Mouse (Mus musculus): ENCODE results near the gene Fam172a. TPM values are rescaled to one million over a fixed set of nuclear protein-coding genes. Genes with fewer than 3 reads are reported as not detected.
"Not testable (repeated sequence)": the region's sequence is repeated elsewhere in the genome, so short reads cannot be mapped to it uniquely, and the experiment has no call there.

Fam172a gene
- 10 to 100 TPM; 10.4 to 11.7 (median 11.0) TPM for total RNA-seq (2022)

GRCm38 (mm10) chr13:77701733-77702132, at the start of gene Fam172a:
TSS of gene Fam172a (plus strand) at chr13:77702033.
- DNase-seq (ENCODE audit: low spot score): not testable (repeated sequence)

DNA sequence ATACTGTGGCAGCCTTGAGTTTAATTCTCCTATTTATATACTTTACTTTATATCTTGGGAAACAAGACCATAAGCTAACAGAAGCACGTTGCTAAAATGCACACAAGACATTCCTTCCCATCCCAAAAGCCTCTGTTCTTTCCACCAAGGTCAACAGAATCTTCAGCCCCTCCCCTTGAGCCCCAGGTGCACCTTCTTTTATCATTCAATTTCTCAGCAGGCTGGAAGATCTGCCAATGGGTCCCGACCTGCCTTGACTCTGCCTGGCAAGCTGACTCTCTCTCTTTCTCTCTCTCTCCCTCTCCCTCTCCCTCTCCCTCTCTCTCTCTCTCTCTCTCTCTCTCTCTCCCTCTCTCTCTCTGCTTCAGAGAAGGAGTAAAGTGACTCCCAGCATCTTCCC, 13.2 kb upstream of the Fam172a start:
- DNase-seq (ENCODE audit: low spot score): no peak

- DNase-seq (ENCODE audit: low spot score): peak; percentile 93
These were observed 6.7 kb downstream of the Fam172a start for GRCm38 (mm10) chr13:77708514-77709013.

DNA sequence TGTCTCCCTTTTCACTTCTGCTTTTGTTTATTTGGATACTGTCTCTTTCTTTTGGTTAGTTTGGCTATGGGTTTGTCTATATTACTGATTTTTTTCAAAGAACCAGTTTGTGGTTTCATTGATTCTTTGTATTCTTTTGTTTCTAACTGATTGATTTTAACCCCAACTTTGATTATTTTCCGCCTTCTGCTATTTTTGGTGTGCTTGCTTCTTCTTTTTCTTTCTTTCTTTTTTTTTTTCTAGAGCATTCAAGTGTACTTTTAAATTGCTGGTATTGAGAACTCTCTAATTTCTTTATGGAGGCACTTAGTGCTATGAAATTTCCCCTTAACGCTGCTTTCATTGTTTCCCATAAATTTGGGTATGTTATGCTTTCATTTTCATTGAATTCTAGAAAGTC, 15.7 kb downstream of the Fam172a start:
- no peak for DNase-seq (ENCODE audit: low spot score)

DNA sequence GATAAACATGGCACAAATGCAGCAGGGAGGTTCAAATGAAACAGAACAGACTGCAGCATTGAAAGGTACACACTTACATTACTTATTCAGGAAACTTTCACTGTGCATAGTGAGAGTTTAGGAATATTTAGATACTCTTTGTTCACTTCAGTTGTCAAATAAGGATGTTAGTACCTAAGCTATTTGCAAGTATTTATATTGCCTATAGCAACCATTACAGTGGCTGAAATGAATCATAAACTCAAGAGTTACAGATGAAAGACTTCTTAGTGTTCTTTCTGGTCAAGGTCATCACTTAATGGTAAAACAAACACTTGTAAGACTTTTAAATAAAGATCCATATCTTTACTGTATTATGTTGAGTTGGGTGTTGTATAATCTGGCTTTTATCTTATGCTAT, 41.0 kb downstream of the Fam172a start:
- no peak for DNase-seq (ENCODE audit: low spot score)

- DNase-seq (ENCODE audit: low spot score): no peak
These were observed 75.8 kb downstream of the Fam172a start for GRCm38 (mm10) chr13:77777606-77778005.

- not testable (repeated sequence) for DNase-seq (ENCODE audit: low spot score)
These were observed 105.5 kb downstream of the Fam172a start for GRCm38 (mm10) chr13:77807341-77807740.

DNA sequence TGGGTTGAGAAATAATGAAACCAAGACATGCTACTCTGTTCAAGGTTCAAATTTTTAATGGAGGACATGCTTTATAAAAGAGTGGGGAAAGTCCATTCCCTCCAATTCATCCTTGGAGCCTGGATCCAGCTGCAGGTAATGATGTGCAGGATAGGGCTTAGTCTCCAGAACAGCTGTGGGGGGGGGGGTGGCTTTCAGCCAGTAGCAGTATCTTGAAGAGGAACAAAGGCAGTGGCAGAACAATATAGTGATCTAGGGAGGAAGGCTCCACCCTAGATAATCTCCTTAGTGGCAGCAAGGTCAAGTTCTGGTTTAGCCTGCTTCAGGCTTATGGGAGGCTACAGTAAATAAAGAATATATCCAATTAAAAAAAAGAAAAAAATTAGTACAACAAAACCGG, 108.6 kb downstream of the Fam172a start:
- no peak for DNase-seq (ENCODE audit: low spot score)

DNA sequence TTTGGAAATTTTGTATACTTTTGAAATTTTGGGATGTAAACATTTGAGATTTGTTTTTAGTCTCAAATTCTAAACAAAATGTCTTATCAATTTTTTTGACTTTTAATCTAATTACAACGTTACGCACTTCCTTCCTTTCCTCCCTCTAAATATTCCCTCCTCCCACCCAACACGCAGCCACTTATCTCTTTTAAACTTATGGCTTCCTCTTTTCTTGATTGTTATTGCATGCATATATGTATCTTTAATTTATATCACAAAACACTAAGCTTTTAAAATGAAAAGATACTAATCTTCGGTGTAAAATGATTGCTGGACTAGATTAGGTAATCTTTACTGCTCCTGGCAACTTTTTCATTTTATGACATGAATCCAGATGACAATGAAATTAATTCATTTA, 124.3 kb downstream of the Fam172a start:
- DNase-seq (ENCODE audit: low spot score): no peak

DNA sequence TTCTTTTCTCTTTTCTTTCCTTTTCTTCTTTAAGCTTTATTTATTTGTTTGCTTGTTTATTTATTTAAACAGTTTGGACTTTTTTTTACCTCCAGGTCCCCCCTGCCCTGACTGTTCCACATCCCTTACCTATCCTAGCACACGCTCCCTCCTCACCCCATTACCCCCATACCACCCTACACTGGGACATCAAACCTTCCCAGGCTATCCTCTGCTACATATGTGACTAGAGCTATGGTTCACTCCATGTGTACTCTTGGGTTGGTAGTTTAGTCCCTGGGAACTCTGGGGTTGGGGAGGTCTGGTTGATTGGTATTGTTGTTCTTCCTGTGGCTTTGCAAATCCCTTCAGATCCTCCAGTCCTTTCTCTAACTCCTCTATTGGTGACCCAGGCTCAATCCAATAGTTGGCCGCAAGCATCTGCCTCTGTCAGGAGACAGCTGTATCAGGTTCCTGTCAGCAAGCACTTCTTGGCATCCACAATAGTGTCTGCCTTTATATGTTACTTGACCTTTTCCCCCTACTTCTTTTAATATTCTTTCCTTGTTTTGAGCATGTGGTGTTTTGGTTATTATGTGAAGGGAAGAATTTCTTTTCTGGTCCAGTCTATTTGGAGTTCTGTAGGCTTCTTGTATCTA, 141.3 kb downstream of the Fam172a start:
- no peak for DNase-seq (ENCODE audit: low spot score)

DNA sequence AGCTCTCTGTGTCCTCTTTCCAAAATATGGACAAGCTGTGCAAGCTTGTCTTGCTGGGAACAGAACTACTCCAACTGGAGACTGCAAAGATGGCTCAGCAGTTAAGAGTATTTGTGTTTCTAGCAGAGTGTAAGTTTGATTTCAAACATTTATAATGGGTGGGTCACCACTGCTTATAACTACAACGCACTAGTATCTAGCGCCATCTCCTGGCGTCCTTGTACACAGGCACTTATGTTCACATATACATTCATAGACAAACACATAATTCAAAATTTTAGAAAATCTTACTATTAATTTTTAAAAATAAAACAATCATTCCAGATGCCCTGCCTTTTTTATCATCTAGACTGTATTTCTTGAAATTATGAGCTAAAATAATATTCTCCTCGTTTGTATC, 147.0 kb downstream of the Fam172a start:
- DNase-seq (ENCODE audit: low spot score): no peak

GRCm38 (mm10) chr13:77864804-77865203, 163.0 kb downstream of the Fam172a start:
- DNase-seq (ENCODE audit: low spot score): peak; percentile 2

DNA sequence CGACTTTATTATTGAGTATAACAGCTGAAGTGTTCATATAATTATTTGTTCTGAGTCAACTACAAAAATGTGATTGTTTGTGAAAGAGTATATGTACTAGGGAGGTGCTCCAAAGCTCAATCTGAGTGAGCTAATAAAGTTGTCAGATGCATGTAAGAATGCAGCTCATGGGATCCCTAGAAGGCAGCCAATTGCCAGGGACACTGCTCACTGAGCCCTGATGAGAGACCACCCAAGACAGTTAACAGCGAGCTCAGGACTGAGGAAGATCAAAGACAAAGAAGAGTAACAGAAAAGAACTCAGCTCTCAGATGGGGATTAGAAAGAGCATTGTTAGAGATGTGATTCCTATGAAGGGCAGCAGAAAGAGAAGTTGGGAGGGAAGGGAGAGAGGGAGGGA, 166.5 kb downstream of the Fam172a start:
- DNase-seq (ENCODE audit: low spot score): no peak

DNA sequence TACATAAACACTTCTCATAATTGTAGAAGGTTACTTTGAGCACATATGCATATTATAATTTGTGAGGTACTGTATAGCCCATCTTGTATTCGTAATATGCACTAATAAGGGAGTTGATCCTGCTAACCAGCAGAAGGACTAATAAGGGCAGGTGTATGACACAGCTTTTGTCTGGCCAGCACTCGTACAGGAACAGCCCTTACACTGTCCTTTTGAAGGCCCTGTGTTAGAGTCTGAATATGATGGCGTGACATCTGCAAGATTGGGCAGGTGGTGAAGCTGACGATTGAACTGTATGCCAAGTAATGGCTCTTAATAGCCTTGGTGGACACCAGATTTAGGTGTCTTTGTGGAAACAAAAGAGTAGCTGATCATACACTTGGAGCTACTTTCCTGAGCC, 176.3 kb downstream of the Fam172a start:
- DNase-seq (ENCODE audit: low spot score): no peak

- no peak for DNase-seq (ENCODE audit: low spot score)
These were observed 176.7 kb downstream of the Fam172a start for GRCm38 (mm10) chr13:77878545-77878944.

- no peak for DNase-seq (ENCODE audit: low spot score)
These were observed 195.8 kb downstream of the Fam172a start for GRCm38 (mm10) chr13:77897619-77898018.

GRCm38 (mm10) chr13:77898066-77898796, 196.4 kb downstream of the Fam172a start:
- no peak for DNase-seq (ENCODE audit: low spot score)

GRCm38 (mm10) chr13:77899725-77900124, 197.9 kb downstream of the Fam172a start:
- no peak for DNase-seq (ENCODE audit: low spot score)

- no peak for DNase-seq (ENCODE audit: low spot score)
These were observed 199.0 kb downstream of the Fam172a start for GRCm38 (mm10) chr13:77900843-77901242.

- DNase-seq (ENCODE audit: low spot score): no peak
These were observed 207.4 kb downstream of the Fam172a start for GRCm38 (mm10) chr13:77909184-77909583.

GRCm38 (mm10) chr13:77922834-77923233, 221.0 kb downstream of the Fam172a start:
- DNase-seq (ENCODE audit: low spot score): no peak

DNA sequence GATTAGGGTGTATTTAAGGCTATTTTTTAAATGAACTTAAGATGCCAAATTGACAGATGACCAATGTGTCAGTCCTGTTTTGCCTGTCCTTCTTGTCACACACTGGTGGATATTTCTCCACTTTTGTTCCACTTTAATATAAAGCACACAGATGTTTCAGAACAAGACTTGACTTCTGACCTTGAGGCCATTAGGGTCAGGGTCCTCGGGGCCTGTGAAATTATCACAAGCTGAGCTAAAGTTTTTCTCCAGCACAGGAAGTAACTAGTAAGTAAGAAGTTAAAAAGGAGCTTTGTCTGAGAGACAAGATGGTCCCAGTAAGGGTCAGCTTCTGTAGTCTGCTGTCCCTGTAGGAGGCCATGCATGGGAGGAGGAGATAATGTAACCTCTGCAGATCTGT, 255.8 kb downstream of the Fam172a start:
- no peak for DNase-seq (ENCODE audit: low spot score)

All from heart, adult 8-10 months (tissue).